Mouse (Mus musculus) neutrophil, adult 5-6 weeks (primary cell): ENCODE measurements around the gene Dyrk1a. TPM values are rescaled to one million over a fixed set of nuclear protein-coding genes. Genes with fewer than 3 reads are reported as not detected.
"Not testable (repeated sequence)": the region's sequence is repeated elsewhere in the genome, so short reads cannot be mapped to it uniquely, and the experiment has no call there.

ENCODE experiments used
- ATAC-seq: fragments of 151-379, 151-347 bp; 2 replicates; pipeline ENCODE4 v1.8.0; 2017; ENCODE audit warnings: mild to moderate bottlenecking, moderate TSS enrichment; ENCODE audit not compliant: insufficient number of reproducible peaks, poor library complexity, low FRiP score, severe bottlenecking; ENCODE audit errors: extremely low read depth
- total RNA-seq: library from RNA; stranded (forward); fragments of 200-1000 nt; gene quantifications from 2 replicates; pipeline ENCODE4 v1.2.3, GENCODE M21; 2017

Gene Dyrk1a
- total RNA-seq, 1 experiment from 2014 or later = 124 TPM

DNA sequence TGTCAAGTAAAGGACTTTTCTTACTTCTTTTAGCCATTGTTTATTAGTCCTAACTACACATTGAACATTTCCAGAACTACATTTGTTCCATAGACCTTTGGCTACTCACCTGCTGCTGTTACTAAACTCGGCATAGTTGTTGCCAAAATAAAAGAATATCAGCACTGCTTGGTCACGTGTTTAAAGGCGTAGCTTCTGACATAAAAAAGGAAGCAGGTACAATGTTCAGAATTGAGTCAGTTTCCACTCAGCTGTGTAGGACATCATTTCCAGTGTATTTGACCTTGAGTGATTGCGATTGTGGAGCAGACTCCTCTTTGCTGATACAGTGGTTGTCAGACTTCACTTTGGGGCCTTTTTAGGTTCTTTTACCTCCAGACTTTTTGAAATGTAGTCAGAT, 97.7 kb downstream of the Dyrk1a start:
- no peak for ATAC-seq

DNA sequence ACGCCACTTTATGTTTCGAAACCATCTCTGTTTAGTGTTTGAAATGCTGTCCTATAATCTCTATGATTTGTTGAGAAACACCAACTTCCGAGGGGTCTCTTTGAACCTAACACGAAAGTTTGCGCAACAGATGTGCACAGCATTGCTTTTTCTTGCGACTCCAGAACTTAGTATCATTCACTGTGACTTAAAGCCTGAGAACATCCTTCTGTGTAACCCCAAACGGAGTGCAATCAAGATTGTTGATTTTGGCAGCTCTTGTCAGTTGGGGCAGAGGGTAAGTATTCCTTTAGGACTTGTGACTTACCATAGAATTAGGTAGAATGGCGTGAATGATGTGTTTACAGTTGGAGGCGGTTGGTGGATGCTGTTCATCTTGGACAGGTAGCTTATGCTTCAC, 101.5 kb downstream of the Dyrk1a start:
- no peak for ATAC-seq

DNA sequence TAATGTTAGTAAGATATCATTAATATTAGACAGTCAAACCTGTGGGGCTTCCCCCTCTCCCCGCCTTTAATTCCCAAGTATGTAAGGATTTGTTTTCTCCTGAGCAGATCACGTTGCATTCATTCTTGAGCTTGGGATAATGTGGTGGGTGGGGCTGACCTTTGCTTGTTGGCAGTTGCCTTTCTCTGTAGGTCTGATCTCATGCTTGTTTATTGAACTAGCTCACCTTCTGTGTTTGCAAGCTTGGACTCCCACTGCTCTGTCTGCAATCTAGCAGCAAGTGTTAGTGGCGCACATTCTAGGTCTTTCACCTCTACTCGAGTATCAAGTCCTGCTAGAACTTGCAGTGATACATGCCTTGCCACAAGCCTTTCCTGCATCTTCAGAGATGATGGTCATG, 111.1 kb downstream of the Dyrk1a start:
- ATAC-seq = no peak

DNA sequence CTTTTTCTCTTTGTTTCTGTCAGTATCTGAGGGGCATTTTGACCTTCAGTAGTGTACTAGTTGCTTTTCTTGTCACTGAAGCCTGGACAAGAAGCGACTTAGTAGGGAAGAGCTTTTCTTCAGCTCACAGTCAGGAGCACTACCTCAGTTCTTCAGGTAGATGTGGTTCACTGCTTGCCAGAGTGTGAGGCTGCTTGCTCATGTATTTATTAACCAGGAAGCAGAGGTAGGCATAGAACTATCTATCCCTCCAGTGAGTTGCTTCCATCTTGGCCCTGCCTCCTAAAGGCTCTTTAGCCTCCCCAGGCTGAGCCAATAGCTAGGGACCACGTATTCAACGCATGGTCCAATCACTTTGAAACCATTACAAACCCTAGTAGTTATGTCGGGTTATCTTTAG, 112.0 kb downstream of the Dyrk1a start:
- ATAC-seq = no peak

DNA sequence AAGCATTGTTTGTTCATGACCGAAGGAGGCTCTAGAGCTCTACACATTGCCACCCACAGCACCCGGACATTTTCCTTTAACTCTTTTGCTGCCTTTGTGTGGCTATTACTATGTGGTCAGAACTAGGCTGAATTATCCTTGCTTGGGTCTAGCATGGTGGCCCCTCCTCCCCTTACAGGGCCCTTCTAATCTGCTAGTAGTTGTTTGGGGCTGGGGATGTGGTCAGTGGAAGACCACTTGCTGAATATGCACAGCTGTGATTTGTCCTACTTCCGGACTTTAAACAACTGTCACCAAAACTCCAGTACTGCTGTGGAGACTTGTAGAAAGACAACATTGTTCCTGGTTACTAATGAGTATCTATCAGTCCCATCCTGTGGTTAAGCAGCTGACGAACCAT, 114.2 kb downstream of the Dyrk1a start:
- ATAC-seq = no peak

DNA sequence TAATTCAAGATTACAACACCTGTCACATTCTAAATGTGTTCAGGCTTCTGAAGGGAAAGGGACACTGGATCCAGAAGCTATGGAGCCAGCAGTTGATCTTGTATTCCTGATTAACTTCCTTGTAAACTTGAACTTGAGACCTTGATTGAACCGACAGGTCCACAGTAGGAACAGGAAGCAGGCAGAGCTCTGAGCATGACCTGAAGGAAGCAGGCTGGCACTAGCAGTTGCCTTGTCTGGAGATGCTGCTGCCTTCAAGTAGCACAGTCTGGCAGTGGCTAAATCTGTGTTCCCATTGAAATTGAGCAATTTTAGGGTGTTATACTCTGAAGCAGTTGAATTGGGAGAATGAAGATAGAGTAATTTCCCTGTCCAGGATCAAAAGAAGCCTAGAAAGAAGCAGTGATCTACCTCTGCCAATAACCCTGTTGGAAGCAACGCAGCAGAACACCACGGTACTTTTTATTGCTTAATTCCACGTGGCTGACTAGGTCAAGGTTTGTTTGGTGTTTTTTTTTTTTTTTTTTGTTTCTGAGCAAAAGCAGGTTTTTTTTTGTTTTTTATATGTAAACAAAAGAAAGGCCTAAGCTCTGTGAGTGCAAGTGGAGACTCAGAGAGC, 124.0 kb downstream of the Dyrk1a start:
- no peak for ATAC-seq

DNA sequence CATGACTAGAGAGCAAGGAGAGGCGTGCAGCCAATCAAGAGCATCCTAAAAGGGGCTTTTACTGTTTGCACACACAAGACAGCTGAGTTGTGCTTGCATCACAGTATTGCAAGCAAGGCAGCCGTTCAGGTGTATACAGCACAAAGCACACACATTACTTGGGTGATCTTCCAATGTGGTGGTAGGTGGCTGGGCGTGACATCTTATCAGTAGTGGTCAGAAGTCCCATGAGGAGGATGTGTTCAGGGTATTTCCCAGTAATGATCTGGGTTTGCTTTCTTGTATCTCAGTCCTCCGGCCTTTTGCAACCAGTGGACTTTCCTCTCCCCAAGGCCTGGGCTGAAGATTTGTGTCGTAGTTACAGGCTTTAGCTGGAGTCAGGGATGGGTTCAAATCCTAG, 127.7 kb downstream of the Dyrk1a start:
- no peak for ATAC-seq

DNA sequence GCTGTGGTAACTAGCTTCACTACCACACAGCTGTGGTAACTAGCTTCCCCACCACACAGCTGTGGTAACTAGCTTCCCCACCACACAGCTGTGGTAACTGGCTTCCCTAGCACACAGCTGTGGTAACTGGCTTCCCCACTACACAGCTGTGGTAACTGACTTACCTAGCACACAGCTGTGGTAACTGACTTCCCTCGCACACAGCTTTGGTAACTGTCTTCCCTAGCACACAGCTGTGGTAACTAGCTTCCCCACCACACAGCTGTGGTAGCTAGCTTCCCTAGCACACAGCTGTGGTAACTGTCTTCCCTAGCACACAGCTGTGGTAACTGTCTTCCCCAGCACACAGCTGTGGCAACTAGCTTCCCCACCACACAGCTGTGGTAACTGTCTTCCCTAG, 128.4 kb downstream of the Dyrk1a start:
- ATAC-seq = not testable (repeated sequence)

DNA sequence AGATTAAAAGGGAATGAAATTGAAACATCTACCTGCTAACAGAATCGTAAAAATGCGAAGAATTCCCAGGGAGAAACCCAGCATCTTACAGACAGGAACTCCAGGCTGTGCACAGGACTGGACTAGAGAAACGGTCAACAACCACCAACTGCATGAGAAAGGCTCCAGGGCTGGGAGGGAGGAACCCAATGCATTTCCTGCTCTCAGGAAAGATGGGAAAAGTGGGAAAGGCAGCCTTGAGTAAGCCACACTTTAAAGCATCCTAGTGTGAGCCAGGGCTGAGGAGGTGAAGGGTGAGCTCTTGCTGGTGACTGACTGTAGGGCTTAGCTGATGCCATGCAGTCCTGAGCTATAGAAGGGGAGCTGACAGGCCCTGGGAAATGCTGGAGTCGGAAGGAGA, 131.3 kb downstream of the Dyrk1a start:
- ATAC-seq = no peak

DNA sequence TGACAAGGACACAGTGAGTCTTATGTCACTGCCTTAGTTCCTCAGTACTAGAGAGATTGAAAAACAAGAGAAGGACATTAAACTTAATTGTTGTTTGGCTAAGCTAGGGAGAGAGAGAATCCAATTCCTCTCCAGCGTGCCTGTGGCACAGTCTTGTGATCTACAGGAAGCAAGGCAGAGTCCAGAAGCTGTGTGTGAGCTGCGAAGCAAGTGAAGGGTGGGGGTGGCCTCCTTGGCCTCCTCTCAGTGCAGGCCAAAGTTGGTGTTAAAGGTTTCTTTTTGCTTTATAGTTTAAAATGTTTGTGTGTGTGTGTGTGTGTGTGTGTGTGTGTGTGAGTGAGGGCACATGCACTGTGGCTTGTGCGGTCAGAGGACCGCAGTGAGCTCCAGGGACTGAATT, 132.2 kb downstream of the Dyrk1a start:
- ATAC-seq = no peak

DNA sequence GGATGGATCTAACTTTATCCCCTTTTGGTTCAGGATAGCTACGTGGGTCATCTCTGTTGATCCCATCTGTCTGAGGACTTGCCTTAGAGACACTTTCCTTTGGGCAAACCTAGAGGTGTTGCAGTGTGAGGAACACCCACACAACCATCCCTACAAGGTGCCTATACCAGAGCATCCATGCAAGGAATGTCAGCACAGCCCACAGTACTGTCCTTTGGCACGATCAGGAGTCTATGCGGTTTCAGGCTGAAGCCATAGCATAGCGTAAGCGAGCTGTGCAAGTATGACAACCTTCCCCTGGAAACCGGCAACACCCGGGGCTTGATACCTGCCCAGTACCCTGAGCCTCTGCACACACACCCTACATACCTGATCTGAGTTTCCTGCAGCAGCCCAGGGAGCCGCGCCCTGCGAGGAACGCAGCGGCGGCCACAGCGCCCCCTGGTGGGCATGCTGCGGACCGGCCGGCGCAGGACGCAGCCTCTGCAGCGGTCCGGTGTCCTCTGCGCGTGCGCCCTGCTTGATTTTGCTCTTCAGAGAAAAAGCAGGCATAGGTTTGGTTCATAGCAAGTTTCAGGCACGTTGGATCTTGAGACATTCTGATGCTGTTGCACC, 143.8 kb downstream of the Dyrk1a start:
- ATAC-seq = peak; percentile 33

DNA sequence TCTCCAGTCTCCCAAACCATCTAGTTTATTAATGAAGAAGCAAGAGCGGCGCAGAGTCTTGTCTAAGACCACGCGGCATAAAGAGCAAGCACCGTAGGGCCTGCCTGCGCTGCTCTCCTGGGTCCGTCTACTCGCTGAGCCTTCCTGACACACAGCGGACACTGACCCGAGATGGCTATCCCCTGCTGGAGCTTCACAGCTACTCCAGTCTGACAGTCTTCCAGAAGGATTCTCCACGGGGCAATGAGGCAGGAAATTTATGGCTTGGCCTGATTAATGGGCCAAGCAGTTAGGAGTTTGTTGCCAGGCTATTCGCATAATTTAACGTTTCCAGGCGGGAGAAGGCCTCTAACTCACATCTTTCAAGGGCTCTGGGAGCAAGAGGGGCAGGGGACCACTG, 144.7 kb downstream of the Dyrk1a start:
- no peak for ATAC-seq

DNA sequence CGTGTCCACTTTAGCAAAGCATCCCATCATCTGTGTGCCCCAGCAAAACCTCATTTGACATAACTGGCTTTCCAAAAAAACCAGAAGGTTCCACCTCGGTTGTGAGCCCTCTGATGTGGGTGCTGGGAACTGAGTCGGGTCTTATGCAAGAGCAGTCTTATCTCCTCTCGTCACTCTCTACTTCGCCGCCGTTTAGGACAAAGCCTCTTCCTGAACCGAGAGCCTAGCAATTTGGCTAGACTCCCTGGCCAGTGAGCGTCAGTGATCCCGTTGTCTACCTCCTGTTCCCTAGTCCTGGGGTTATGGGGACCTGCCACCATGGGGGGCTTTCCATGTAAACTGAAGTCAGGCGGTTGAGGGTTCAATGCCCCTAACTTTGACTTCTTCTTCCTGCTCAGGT, 147.2 kb downstream of the Dyrk1a start:
- no peak for ATAC-seq

DNA sequence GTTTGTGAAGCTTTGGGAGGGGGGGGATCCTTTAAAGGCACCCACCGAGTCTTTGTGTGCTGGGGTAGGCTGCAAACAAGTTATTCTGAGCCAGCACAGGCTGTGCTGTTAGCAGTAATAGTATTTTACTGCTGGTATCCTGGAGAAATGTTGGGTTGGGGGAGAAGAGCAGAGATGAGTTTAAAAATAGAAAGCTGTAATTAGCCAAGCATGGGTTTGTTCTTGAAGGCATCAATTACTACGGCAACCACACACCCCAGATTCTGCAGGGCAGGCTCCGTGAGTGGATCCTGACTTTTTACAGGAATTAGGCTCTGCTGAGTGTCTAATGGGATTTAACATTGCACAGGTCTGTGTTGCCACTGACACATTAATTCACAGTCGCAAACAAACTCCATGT, 149.1 kb downstream of the Dyrk1a start:
- ATAC-seq = no peak

DNA sequence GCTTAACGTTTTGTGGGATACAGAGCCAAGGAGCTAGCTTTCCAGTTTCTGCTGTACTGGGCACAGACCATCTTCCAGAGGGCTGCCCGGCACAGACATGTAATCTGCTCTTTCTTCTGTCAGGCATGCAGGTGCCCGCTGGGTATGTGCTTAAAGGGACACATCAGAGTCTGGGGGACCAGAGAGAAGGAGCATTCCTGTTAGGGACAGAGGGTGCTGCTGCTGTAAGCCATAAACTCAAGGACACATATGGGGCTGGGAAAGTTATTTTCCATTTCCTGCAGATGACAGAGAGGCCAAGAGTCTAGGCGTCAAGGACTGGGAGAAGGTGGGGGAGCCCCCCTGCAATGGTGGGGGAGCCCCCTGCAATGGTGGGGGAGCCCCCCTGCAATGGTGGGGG, 149.7 kb downstream of the Dyrk1a start:
- no peak for ATAC-seq

DNA sequence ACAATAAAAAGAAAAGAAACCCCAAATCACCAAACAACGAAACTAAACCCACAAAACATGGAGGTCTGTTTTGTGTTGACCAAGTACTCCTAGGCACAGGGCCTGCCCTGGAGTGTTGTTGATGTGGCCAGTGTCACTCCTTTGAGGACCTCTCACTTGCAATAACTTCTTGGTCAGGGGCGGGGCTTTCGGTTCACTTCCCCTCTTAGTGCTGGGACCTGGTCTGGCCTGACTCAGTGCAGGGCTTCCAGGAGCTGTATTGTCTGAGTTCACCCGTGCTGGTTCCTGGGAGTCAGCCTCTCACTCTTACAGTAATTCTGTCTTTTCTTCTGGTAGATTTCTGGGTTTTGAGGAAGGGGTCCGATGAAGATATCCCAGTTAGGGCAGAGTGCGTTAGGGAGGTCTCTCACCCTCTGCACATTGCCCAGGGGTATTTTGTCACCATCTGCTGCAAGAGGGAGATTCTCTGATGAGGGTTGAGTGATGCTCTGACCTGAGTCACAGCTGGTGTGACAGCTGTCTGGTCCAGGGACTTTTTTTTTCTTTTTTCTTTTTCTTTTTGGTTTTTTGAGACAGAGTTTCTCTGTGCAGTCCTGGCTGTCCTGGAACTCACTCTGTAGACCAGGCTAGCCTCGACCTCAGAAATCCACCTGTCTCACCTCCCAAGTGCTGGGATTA, 150.8 kb downstream of the Dyrk1a start:
- no peak for ATAC-seq

DNA sequence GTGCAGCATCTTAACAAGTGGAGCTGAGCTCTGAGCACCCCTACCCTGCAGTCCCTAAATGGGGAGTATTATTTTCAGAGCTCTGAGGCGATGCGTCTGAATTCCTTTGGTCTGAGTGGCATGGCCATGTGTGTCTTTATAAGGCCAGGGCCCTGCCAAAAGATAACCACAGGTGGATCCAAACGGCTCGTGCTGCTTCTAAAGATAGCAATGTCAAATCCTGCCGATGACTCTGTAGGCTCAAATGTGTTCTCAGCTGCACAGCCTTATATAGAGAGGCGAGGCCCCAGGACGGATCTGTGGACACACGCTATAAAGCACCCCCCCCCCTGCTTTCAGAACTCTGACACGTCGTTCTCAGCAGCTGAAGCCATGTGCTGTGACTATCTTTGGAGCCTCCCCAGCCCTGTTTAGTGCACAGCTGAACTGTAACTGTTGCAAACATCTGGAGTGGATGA, 151.8 kb downstream of the Dyrk1a start:
- ATAC-seq = no peak

DNA sequence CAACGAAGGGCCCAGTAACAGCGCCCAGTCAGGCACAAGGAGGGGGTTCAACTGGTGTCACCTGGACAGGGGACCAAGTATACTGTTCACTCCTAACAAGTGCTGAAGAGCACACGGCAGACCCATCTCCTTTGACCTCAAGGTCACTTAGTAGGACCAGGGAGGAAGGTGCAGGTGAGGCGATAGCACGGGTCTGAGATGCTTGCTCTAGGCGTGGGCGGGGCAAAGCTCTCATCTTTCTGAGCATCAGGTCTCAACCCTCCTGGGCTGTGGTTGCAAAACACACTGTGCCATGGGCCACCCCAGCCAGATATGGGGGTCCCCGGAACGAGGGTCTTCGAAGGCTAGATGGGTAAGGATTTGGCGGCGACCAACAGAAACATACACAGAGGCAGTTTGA, 153.1 kb downstream of the Dyrk1a start:
- no peak for ATAC-seq

DNA sequence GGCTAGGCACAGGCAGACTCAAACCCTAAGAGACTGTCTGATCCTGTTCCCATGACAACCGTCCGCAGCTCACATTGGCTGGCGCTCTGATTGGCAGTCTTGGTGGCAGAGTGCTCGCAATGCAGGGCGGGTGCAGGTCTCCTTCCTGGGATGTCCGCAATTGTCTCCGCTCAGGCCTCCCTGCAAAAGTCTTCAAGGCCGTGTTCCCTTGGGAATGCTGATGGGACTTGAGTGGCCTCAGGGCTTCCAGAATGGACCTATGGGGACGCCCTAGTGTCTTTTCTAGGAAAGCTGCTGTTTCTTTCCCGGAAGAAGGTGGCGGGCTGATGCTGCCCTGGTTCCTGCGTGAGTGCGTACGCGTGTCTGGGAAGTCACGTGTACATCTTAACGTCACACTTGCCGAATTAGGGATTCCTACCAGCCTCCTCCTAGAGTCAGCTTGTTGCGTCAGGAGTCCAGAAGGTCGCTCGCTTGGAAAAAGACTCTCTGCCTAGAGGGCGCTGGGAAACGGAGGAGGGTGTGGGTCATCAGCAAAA, 154.3 kb downstream of the Dyrk1a start:
- peak; percentile 64 for ATAC-seq

DNA sequence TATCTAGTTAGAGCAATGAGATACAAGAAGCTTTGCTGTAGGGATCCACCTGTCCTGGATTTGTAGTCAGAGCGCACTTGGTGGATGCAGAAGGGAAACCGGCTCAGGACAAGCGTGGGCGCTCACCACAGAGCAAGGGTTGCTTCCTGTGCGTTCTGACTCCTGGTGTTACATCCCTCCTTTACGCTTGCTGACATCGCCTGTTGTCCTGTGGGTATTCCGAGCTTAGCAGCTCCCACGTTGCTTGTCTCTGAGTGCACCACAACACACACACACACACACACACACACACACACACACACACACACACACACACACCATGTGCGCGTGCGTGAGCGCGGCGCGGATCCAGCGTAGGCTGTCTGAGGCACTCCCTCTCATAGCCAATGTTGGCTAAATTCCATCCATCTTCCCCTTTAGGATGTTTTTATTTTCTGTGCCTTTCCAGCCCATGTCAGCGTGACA, 155.0 kb downstream of the Dyrk1a start:
- ATAC-seq = no peak
